Mouse (Mus musculus) lung, embryonic 14.5 days (tissue): ENCODE measurements around the gene Fam189b. TPM values are rescaled to one million over a fixed set of nuclear protein-coding genes. Genes with fewer than 3 reads are reported as not detected.

Source experiments
- ATAC-seq: fragments of 200-750 bp; cut with Nextera tagmentation; 2 replicates; pipeline ENCODE4 v1.8.0; 2017; ENCODE audit warnings: mild to moderate bottlenecking, moderate TSS enrichment, moderate library complexity; ENCODE audit not compliant: insufficient read depth
- DNase-seq: peaks from one replicate; pipeline ENCODE4 v3.0.0-alpha.2; 2015
- H3K27ac ChIP-seq: fragments of 300-500 bp; sonication (generic); 2 replicates; pipeline ENCODE4 v1.5.1; 2014; ENCODE audit warnings: low read depth, mild to moderate bottlenecking, moderate library complexity
- H3K27me3 ChIP-seq: fragments of 300-500 bp; sonication (generic); 2 replicates; pipeline ENCODE4 v1.6.1; 2014; ENCODE audit warnings: low read length, control low read depth; ENCODE audit not compliant: insufficient read depth
- H3K36me3 ChIP-seq: fragments of 300-500 bp; sonication (generic); 2 replicates; pipeline ENCODE4 v1.6.1; 2014; ENCODE audit warnings: control low read depth; ENCODE audit not compliant: insufficient read depth
- H3K4me1 ChIP-seq: fragments of 300-500 bp; sonication (generic); 2 replicates; pipeline ENCODE4 v1.6.1; 2014; ENCODE audit warnings: antibody characterized with exemption, control low read depth; ENCODE audit not compliant: insufficient read depth
- H3K4me2 ChIP-seq: fragments of 300-500 bp; sonication (generic); 2 replicates; pipeline ENCODE4 v1.6.1; 2014; ENCODE audit warnings: mild to moderate bottlenecking
- H3K4me3 ChIP-seq: fragments of 300-500 bp; sonication (generic); 2 replicates; pipeline ENCODE4 v1.5.1; 2014; ENCODE audit warnings: low read depth, low read length
- H3K9ac ChIP-seq: fragments of 300-500 bp; sonication (generic); 2 replicates; pipeline ENCODE4 v1.6.1; 2014
- H3K9me3 ChIP-seq: fragments of 300-500 bp; sonication (generic); 2 replicates; pipeline ENCODE4 v1.6.1; 2016; ENCODE audit warnings: low read depth, low read length, control low read depth
- CTCF ChIP-seq: IDR thresholded peaks from 2 replicates; pipeline ENCODE4 v1.5.1; 2016; ENCODE audit warnings: antibody characterized with exemption, low read depth
- WGBS: fragments of 180-500 bp; shearing (Covaris S2); extraction: QIAGEN DNeasy Blood & Tissue Kit; methylation state at CpG from one replicate; pipeline ENCODE4 v1.1.7; 2014; 5-methylcytosine and 5-hydroxymethylcytosine counted together
- polyA plus RNA-seq: library from polyadenylated mRNA; unstranded; fragments of >200 nt; fragmentation: Nextera tagmentation; extraction: Ambion mirVana; gene quantifications from 2 replicates; pipeline ENCODE4 v1.2.1, GENCODE M21; 2014

Fam189b gene
- polyA plus RNA-seq, 1 experiment from 2014 or later, result 19.4 TPM

DNA sequence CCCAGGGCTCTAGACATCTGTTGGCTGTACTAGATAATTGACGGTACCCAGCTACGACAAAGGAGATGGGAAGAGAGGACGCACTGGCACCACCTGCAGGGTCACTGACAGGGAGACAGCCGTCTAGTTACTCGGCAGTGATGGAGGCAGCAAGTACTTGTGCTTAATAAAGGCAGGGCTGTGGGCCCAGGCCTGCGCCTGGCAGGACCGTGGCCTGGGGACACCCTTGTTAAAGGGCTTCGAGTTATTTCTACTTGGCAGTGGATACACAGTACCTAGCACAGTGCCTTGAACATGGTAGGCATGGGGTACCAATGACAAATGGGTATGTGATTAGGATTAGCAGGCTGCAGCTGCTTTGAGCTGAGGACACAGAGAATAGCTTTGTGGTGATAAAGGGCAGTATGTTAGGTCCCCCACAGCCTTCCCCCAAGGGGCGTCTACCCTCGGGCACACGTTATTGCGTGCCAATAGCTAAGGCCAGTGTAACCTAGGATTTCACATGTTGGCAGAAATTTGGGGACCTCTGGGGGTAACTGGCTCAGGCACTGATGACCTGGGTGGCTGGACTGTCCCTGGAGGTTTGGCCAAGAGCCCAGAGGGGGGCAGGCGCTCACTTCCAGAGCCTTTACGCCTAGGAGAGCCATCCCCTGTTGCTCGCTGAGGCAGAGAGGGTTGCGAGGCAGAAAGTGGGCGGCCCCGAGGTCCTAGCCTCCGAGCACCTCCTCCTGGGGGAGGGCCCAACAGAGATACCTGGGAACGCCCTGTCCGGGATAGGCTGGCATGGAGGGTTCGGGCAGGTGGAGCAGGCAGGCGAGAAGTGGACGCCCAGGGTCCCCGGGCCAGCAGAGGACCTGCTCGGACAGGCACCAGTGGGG lies 35.6 kb upstream of the Fam189b start:
- no peak for TF ChIP-seq CTCF
- no peaks in the 10 kb centered on the region for H3K36me3 ChIP-seq
- peak overlapping the region; percentile 59 for H3K4me2 ChIP-seq
- no peaks in the 10 kb centered on the region; the same call in 1 of the 2 replicates for H3K4me1 ChIP-seq
- DNase-seq (peak; percentile 34), ATAC-seq (peak; percentile 85)
- peaks cover 23% of the 10 kb centered on the region for H3K27me3 ChIP-seq
- H3K9me3 ChIP-seq, result no peaks in the 10 kb centered on the region
- 20% methylated on average over 26 of the region's 26 CpGs for WGBS
- peak overlapping the region; percentile 26 for H3K4me3 ChIP-seq
- no peak overlapping the region for H3K9ac ChIP-seq
- H3K27ac ChIP-seq, result no peak overlapping the region

DNA sequence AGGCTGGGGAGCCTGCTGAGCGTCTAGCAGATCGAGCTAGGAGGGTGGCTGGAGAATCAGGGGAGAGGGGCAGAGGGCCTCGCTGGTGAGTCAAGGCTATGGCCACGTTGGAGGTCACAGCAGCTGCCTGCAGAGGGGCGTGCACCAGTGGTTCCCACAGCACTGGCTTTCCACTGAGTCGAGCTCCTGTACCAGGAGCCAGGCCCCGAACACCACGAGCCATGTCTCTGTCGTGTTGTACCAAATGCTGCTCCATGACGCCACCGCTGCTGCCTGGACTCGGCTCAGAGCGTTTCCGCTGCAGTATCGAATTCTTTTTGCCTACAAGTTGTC lies 35.0 kb upstream of the Fam189b start:
- Histone ChIP-seq H3K4me3 (peak overlapping the region; percentile 26), H3K27ac (no peak overlapping the region), H3K4me2 (peak overlapping the region; percentile 59), H3K27me3 (peaks cover 23% of the 10 kb centered on the region), H3K4me1 (no peaks in the 10 kb centered on the region; the same call in 1 of the 2 replicates), H3K9ac (no peak overlapping the region), H3K36me3 (no peaks in the 10 kb centered on the region), H3K9me3 (no peaks in the 10 kb centered on the region)
- 12% methylated on average over 15 of the region's 15 CpGs for WGBS
- DNase-seq (peak; percentile 23), ATAC-seq (peak; percentile 45)
- no peak for TF ChIP-seq CTCF

DNA sequence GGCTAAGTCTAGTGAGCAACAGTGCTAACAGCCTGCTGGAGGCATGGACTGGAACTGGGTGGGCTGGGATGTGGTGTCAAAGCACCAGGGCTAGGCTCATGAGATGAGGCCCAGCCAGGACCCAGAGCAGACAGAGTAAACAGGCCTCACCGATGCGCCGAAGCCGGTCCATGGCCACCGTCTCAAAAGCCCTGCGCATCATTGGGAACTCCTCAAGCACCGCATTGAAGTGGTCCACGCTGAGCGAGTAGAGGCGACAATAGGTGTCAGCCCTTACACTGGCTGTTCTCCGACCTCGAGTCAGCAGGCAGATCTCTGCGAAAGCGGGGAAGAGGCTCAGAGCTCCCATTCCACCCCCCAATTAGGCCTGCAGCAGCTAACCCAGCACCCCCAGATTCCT lies 34.4 kb upstream of the Fam189b start:
- peaks cover 23% of the 10 kb centered on the region for H3K27me3 ChIP-seq
- no peak for ATAC-seq

DNA sequence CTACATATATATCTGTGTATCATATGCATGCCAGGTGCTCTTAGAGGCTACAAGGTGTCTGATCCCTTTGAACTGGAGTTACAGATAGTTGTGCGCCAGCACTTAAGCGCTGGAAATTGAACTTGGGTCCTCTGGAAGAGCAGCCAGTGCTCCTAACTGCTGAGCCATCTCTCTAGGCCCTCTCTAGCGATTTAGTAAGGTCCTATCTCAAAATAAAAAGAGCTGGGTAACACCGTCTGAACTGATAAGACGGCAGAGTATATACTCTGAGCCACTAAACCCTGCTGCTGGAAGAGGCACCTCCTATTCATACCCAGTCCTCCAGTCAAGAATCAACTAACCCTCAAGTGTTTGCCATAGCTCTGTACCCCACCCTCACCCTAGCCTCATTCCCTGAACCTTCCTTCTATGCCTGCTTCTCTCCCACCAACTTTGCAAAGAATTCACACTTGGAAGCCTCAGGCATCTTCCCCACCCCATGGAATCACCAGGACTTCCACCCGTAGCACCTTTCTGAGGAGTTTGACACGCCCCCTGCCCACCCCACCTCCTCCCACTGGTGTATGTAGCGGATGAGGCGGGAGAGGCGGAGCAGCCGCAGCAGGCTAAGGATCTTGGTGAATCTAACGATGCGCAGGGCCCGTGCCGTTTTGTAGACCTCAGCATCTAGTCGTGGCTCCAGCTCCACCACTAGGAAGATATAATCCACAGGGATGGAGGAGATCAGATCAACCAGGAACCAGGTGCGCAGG lies 30.7 kb upstream of the Fam189b start:
- DNase-seq (peak; percentile 7), ATAC-seq (no peak)
- no peak for TF ChIP-seq CTCF
- Histone ChIP-seq H3K27ac (no peak overlapping the region), H3K9ac (no peak overlapping the region), H3K4me2 (no peak overlapping the region), H3K9me3 (no peaks in the 10 kb centered on the region), H3K4me3 (no peak overlapping the region), H3K36me3 (no peaks in the 10 kb centered on the region), H3K4me1 (no peaks in the 10 kb centered on the region; the same call in 1 of the 2 replicates), H3K27me3 (peaks cover 21% of the 10 kb centered on the region)
- 40% methylated on average over 17 of the region's 17 CpGs for WGBS

More for the DNA sequence above, 34.4 kb upstream of the Fam189b start:
- H3K4me3 ChIP-seq, result no peak overlapping the region
- no peak for DNase-seq
- no peaks in the 10 kb centered on the region for H3K9me3 ChIP-seq
- H3K9ac ChIP-seq, result no peak overlapping the region
- WGBS, result 62% methylated on average over 14 of the region's 14 CpGs
- H3K4me2 ChIP-seq, result no peak overlapping the region
- H3K36me3 ChIP-seq, result no peaks in the 10 kb centered on the region
- H3K27ac ChIP-seq, result no peak overlapping the region
- H3K4me1 ChIP-seq, result no peaks in the 10 kb centered on the region; the same call in 1 of the 2 replicates
- no peak for TF ChIP-seq CTCF

DNA sequence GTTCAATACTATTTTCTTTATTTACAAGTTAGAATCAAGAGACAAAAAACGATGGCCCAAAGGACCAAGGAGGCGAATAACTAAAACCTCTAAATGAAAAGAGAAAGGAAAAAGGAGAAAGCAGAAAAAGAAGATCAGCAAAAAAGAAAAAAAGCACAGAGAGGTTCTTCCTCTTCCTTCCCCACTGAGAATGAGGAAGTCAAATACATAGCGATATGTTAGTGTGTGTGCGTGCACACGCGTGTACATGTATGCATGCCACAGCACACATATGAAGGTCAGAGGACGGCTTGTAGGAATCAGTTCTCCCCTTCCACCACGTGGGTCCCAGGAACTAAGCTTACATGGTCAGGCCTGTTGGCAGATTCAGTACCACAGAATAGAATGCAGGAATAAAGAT lies 26.0 kb upstream of the Fam189b start:
- Histone ChIP-seq H3K4me1 (no peaks in the 10 kb centered on the region), H3K9ac (no peak overlapping the region), H3K36me3 (no peaks in the 10 kb centered on the region), H3K9me3 (no peaks in the 10 kb centered on the region), H3K27me3 (peaks cover 11% of the 10 kb centered on the region), H3K4me2 (no peak overlapping the region), H3K4me3 (no peak overlapping the region), H3K27ac (no peak overlapping the region)
- ATAC-seq (no peak), DNase-seq (no peak)
- 83% methylated on average over 8 of the region's 8 CpGs for WGBS
- TF ChIP-seq CTCF, result no peak

DNA sequence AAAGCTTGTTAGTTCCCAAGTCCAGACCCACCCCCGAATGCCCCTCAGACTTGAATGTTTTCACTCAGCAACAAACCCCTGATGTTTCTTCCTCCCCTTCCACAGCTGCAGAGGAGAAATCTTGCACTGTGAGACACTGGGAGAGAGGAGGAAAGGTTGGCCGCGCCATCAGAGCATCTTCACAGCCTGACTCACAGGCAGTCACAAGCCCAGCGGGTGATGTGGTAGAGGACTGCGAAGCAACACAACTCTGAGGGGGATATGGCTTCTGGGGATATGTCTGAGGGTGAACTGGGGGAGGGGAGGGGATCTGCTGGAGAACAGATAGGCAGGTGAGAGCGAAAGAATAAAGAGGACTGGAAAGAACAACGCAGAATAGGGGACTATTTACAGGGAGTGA lies 24.3 kb upstream of the Fam189b start:
- TF ChIP-seq CTCF, result no peak
- peaks cover 11% of the 10 kb centered on the region for H3K27me3 ChIP-seq
- no peaks in the 10 kb centered on the region for H3K9me3 ChIP-seq
- H3K4me1 ChIP-seq, result no peaks in the 10 kb centered on the region
- H3K9ac ChIP-seq, result no peak overlapping the region
- H3K27ac ChIP-seq, result no peak overlapping the region
- 20% methylated on average over 7 of the region's 7 CpGs for WGBS
- no peak overlapping the region; the same call in 1 of the 2 replicates for H3K4me3 ChIP-seq
- DNase-seq, result no peak
- no peaks in the 10 kb centered on the region for H3K36me3 ChIP-seq
- no peak for ATAC-seq
- peak overlapping the region; percentile 96 for H3K4me2 ChIP-seq

DNA sequence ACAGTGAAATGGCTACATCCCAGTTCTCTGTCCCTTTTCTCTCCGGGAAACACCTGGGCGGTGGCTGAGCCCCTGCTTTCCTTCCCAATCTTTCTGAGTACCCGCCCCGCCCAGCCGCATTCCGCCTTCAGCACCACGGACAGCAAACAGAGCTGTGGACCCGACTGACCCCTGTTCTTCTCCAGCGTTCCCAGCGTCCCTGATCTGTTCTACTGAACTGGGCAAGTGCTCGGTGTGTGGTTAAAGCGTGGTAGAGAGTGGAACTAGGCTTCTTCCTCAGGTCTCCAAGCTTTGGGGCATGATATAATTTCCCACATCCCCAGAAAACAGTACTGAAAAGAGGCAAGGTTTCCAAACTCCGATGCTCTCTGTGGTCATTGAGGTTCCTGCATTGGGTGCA lies 23.7 kb upstream of the Fam189b start:
- Histone ChIP-seq H3K36me3 (no peaks in the 10 kb centered on the region), H3K4me3 (peak overlapping the region; percentile 58), H3K4me1 (no peaks in the 10 kb centered on the region), H3K27ac (no peak overlapping the region), H3K27me3 (peaks cover 11% of the 10 kb centered on the region), H3K4me2 (peak overlapping the region; percentile 96), H3K9ac (no peak overlapping the region), H3K9me3 (no peaks in the 10 kb centered on the region)
- DNase-seq (peak; percentile 78), ATAC-seq (no peak)
- under 1% methylated on average over 13 of the region's 13 CpGs for WGBS
- no peak for TF ChIP-seq CTCF
